Mouse (Mus musculus): ENCODE measurements around the gene Itm2b. TPM values are rescaled to one million over a fixed set of nuclear protein-coding genes. Genes with fewer than 3 reads are reported as not detected.

The Itm2b gene
- total and polyA plus RNA-seq, 2 experiments = 967 to 1,187 TPM

DNA sequence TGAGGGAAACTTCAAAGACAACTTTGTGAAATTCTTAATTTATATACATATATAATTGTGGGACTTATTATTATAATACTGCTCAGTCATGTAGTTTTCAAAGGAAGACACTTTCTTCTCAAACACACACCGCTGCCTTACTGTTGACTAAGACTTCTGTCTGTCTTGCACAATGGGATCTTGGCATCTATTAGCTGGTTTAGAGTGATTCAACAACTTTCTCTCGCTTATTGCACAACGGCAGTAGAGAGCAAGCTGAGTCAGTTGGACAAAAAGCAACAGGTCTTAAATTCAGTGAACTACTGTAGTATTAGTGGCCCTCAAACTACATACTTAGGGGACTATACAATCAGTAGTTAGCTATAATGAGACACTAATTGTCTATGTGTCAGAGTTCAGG, 25.0 kb upstream of the Itm2b start:
- no peak for TF ChIP-seq POLR2A (IDR thresholded peaks at IDR 0.05; ENCODE audit: extremely low read depth, insufficient read depth, low read length)
- TF ChIP-seq CTCF (IDR thresholded peaks at IDR 0.05; ENCODE audit: low read depth, low read length) = no peak
- Histone ChIP-seq H3K27ac (replicated peaks; ENCODE audit: insufficient read depth, low read depth, low read length) (no peak overlapping the region), H3K9ac (ENCODE audit: low read depth, low read length) (no peak overlapping the region), H3K4me3 (ENCODE audit: insufficient read depth, low read depth, low read length) (no peak overlapping the region), H3K79me2 (ENCODE audit: control insufficient read depth, insufficient read depth, low read length) (no peaks in the 10 kb centered on the region), H3K27me3 (ENCODE audit: control insufficient read depth, insufficient read depth, low read length) (no peaks in the 10 kb centered on the region), H3K36me3 (ENCODE audit: control insufficient read depth, insufficient read depth, low read length) (no peaks in the 10 kb centered on the region), H3K4me1 (ENCODE audit: control insufficient read depth, insufficient read depth, low read length) (peaks cover 5% of the 10 kb centered on the region; the same call in 1 of the 2 replicates)
- 20% methylated on average over 3 of the region's 3 CpGs for WGBS
- DNase-seq (ENCODE audit: extremely low read depth, low read depth, low spot score) = peak; percentile 97

DNA sequence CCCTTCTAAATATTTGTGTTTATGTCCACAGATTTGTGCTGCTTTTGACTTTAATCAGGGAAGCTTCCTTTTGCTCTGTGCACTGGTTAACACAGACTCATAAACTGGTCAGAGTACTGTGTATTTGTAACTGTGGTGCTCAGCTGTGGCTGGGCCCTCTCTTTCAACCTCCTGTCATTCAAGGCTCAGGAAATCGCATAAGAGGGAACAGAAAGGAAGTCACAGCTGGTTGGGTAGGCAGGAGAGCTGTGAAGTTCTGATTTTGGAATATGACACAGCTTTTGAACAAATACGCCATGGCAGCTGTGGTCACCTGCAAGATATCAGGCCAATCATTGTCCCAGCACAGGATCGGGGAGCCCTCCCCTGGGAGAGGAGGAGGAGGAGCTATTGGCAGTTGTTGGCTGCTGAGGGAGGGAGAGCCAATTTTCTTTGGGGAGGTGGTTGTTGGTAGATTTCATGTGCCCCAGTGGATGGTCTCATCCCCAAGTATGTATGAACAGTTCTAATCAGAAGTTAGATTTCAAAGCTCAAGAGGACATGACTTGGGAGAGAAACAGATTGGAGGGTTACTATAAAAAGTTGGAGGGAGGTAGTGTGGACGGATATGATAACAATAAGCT, 23.2 kb upstream of the Itm2b start:
- H3K4me1 ChIP-seq (ENCODE audit: control insufficient read depth, insufficient read depth, low read length) = peaks cover 6% of the 10 kb centered on the region; the same call in 1 of the 2 replicates
- H3K4me3 ChIP-seq (ENCODE audit: insufficient read depth, low read depth, low read length) = no peak overlapping the region
- no peak overlapping the region for H3K9ac ChIP-seq (ENCODE audit: low read depth, low read length)
- H3K27me3 ChIP-seq (ENCODE audit: control insufficient read depth, insufficient read depth, low read length) = no peaks in the 10 kb centered on the region
- H3K36me3 ChIP-seq (ENCODE audit: control insufficient read depth, insufficient read depth, low read length) = no peaks in the 10 kb centered on the region
- H3K79me2 ChIP-seq (ENCODE audit: control insufficient read depth, insufficient read depth, low read length) = no peaks in the 10 kb centered on the region
- 84% methylated on average over 4 of the region's 4 CpGs for WGBS
- no peak overlapping the region for H3K27ac ChIP-seq (replicated peaks; ENCODE audit: insufficient read depth, low read depth, low read length)
- TF ChIP-seq CTCF (IDR thresholded peaks at IDR 0.05; ENCODE audit: low read depth, low read length) = no peak
- TF ChIP-seq POLR2A (IDR thresholded peaks at IDR 0.05; ENCODE audit: extremely low read depth, insufficient read depth, low read length) = no peak
- no peak for DNase-seq (ENCODE audit: extremely low read depth, low read depth, low spot score)

DNA sequence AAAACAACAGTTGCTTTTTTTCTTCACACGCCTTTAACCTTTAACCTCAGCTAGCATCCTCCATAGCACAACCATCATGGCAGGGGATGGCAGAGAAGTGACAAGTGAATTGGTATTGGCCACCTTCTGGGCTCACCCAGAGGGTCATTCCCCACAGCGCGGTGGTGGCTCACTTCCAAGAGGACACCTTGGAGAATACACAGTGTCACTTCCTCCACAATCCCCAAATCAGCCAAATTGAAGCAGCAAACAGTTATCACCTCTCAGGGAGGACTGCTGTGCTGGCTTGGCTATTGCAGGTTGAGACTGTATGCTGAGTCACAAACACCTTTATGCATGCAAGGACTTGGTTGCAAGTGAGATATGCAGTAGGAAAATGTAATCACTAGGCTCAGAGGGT, 18.9 kb upstream of the Itm2b start:
- Histone ChIP-seq H3K27ac (replicated peaks; ENCODE audit: insufficient read depth, low read depth, low read length) (no peak overlapping the region), H3K4me3 (ENCODE audit: insufficient read depth, low read depth, low read length) (no peak overlapping the region), H3K9ac (ENCODE audit: low read depth, low read length) (no peak overlapping the region), H3K27me3 (ENCODE audit: control insufficient read depth, insufficient read depth, low read length) (no peaks in the 10 kb centered on the region), H3K79me2 (ENCODE audit: control insufficient read depth, insufficient read depth, low read length) (no peaks in the 10 kb centered on the region), H3K4me1 (ENCODE audit: control insufficient read depth, insufficient read depth, low read length) (peaks cover 9% of the 10 kb centered on the region; the same call in 1 of the 2 replicates), H3K36me3 (ENCODE audit: control insufficient read depth, insufficient read depth, low read length) (no peaks in the 10 kb centered on the region)
- TF ChIP-seq CTCF (IDR thresholded peaks at IDR 0.05; ENCODE audit: low read depth, low read length) (no peak), POLR2A (IDR thresholded peaks at IDR 0.05; ENCODE audit: extremely low read depth, insufficient read depth, low read length) (no peak)
- no peak for DNase-seq (ENCODE audit: extremely low read depth, low read depth, low spot score)
- 88% methylated on average over 3 of the region's 3 CpGs for WGBS

DNA sequence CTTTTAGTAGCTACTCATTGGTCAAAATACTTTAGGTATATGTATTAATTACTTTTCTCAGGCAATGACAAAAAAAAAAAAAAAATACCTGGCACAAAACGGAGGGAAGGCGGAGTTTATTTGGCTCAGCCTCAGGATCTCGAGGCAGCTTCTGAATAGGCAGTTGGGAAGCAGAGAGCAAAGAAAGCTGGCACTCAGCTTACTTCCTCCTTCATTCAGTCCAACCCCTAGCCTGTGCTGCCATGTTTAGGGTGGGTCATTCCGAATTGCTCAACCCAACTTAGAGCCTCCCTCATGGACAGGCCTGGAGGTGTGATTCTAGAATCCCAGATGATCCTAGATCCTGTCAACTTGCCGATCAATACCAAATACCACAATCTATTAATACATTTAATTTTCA, 18.3 kb upstream of the Itm2b start:
- Histone ChIP-seq H3K9ac (ENCODE audit: low read depth, low read length) (no peak overlapping the region), H3K4me1 (ENCODE audit: control insufficient read depth, insufficient read depth, low read length) (peaks cover 12% of the 10 kb centered on the region; the same call in 1 of the 2 replicates), H3K4me3 (ENCODE audit: insufficient read depth, low read depth, low read length) (no peak overlapping the region), H3K27ac (replicated peaks; ENCODE audit: insufficient read depth, low read depth, low read length) (no peak overlapping the region), H3K79me2 (ENCODE audit: control insufficient read depth, insufficient read depth, low read length) (no peaks in the 10 kb centered on the region), H3K27me3 (ENCODE audit: control insufficient read depth, insufficient read depth, low read length) (no peaks in the 10 kb centered on the region), H3K36me3 (ENCODE audit: control insufficient read depth, insufficient read depth, low read length) (no peaks in the 10 kb centered on the region)
- DNase-seq (ENCODE audit: extremely low read depth, low read depth, low spot score) = peak; percentile 67
- TF ChIP-seq POLR2A (IDR thresholded peaks at IDR 0.05; ENCODE audit: extremely low read depth, insufficient read depth, low read length) (no peak), CTCF (IDR thresholded peaks at IDR 0.05; ENCODE audit: low read depth, low read length) (no peak)
- WGBS = 46% methylated on average over 5 of the region's 5 CpGs

DNA sequence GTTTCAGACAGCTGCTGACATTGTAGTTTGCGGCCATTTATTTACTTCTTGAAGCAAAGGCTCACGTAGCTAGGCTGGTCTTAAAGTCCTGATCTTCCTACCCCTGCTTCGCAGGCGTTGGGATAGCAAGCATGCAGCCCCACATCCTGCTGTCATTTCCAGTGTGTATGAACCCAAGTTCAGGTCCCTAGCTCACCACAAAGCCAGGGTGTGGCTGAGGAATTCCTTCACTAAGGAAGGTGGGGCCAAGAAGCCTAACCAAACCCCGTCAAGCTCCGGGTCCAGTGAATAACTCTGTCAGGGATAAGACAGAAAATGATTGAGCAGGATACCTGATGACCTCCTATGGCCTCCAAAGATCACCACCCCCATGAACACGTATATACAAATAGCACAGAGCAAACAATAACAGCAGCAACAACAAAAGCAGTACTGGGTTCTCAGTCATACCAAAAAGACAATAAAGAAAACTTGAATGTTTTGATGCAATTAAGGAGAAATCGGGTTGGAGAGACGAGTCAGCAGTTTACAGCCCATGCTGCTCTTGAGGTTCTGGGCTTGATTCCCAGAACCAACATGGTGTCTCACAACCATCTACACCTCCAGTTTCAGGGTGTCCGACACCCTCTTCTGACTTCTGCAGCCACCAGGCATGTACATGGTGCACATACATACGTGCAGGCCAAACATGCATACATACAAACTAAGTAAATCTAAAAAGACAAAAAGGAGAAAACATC, 17.4 kb upstream of the Itm2b start:
- H3K4me3 ChIP-seq (ENCODE audit: insufficient read depth, low read depth, low read length) = no peak overlapping the region
- peaks cover 12% of the 10 kb centered on the region; the same call in 1 of the 2 replicates for H3K4me1 ChIP-seq (ENCODE audit: control insufficient read depth, insufficient read depth, low read length)
- no peak for TF ChIP-seq CTCF (IDR thresholded peaks at IDR 0.05; ENCODE audit: low read depth, low read length)
- TF ChIP-seq POLR2A (IDR thresholded peaks at IDR 0.05; ENCODE audit: extremely low read depth, insufficient read depth, low read length) = no peak
- no peaks in the 10 kb centered on the region for H3K79me2 ChIP-seq (ENCODE audit: control insufficient read depth, insufficient read depth, low read length)
- no peak overlapping the region for H3K9ac ChIP-seq (ENCODE audit: low read depth, low read length)
- WGBS = 76% methylated on average over 11 of the region's 11 CpGs
- no peaks in the 10 kb centered on the region for H3K36me3 ChIP-seq (ENCODE audit: control insufficient read depth, insufficient read depth, low read length)
- H3K27ac ChIP-seq (replicated peaks; ENCODE audit: insufficient read depth, low read depth, low read length) = peak overlapping the region; percentile 12
- no peak for DNase-seq (ENCODE audit: extremely low read depth, low read depth, low spot score)
- H3K27me3 ChIP-seq (ENCODE audit: control insufficient read depth, insufficient read depth, low read length) = no peaks in the 10 kb centered on the region

DNA sequence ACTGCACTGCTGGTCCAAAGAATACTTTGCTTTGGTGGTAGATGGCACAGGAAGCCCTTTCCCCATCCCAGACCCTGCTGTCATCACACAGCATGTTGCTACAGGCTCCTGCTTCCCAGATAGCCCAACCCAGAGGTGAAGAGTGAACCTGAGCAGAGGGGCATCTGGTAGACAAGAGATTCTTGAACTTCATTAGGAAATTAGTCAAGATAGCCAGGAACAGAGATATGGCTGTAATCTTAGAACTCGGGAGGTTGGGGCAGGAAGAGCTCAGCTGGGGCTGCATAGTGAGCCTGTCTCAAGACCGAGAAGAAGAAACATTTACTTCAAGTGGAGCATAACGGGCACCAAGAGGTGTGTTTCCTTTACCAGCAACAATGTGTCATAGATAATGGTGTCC, 16.3 kb upstream of the Itm2b start:
- Histone ChIP-seq H3K9ac (ENCODE audit: low read depth, low read length) (no peak overlapping the region), H3K27me3 (ENCODE audit: control insufficient read depth, insufficient read depth, low read length) (no peaks in the 10 kb centered on the region), H3K4me3 (ENCODE audit: insufficient read depth, low read depth, low read length) (no peak overlapping the region), H3K27ac (replicated peaks; ENCODE audit: insufficient read depth, low read depth, low read length) (peak overlapping the region; percentile 54), H3K79me2 (ENCODE audit: control insufficient read depth, insufficient read depth, low read length) (no peaks in the 10 kb centered on the region), H3K36me3 (ENCODE audit: control insufficient read depth, insufficient read depth, low read length) (no peaks in the 10 kb centered on the region), H3K4me1 (ENCODE audit: control insufficient read depth, insufficient read depth, low read length) (peaks cover 12% of the 10 kb centered on the region; the same call in 1 of the 2 replicates)
- 69% methylated on average over 3 of the region's 3 CpGs for WGBS
- TF ChIP-seq POLR2A (IDR thresholded peaks at IDR 0.05; ENCODE audit: extremely low read depth, insufficient read depth, low read length) = no peak
- no peak for TF ChIP-seq CTCF (IDR thresholded peaks at IDR 0.05; ENCODE audit: low read depth, low read length)
- no peak for DNase-seq (ENCODE audit: extremely low read depth, low read depth, low spot score)
